ENCODE assay signal across 20 mouse cellular contexts in the genomic region with DNA sequence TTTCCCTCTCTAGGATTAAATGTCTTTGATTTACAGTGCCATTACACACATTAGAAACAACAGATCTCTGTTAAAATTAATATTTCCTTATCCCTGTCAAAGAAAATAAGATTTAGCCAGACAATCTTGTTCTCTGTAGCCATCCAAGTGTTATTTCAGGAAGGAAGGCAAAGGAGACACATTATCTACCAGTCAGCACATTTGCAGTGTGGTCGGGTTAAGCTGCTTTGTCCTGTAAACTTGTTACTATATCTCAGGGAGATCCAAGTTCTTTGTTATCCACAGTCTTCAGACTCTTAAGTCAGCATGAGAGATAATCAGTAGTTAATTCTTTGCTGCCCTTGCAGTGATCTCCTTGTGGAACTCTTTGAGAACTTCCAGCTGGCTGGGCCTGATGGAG. TPM values are rescaled to one million over a fixed set of nuclear protein-coding genes. Genes with fewer than 3 reads are reported as not detected.
"Had no signal": no experiment of that assay in that cellular context is flagged by ENCODE, and none has a peak within 500 bp of the region (broad histone marks: within the 10 kb centered on the region; RNA-seq: fewer than 3 reads in every experiment).

No protein-coding gene starts in this region.

- H3K27me3 ChIP-seq: lung, embryonic 15.5 days; megakaryocyte, embryonic 14.5 days; midbrain, embryonic 13.5 days; midbrain, embryonic 15.5 days; neural tube, embryonic 12.5 days; stomach, embryonic 15.5 days had no signal

- ATAC-seq: liver, postnatal 0 days; lung, postnatal 0 days; midbrain, embryonic 13.5 days; midbrain, embryonic 15.5 days had no signal

- H3K9ac ChIP-seq: liver, postnatal 0 days; lung, embryonic 15.5 days; midbrain, embryonic 13.5 days; midbrain, embryonic 15.5 days; neural tube, embryonic 12.5 days; stomach, embryonic 15.5 days had no signal

- DNase-seq: liver, postnatal 0 days; lung, adult 2 months; lung, postnatal 14 days; lung, postnatal 36 days; right cerebral cortex, postnatal 14 days; thymus, adult 2 months; thymus, postnatal 25 days; thymus, postnatal 4 days had no signal

- H3K4me3 ChIP-seq: lung, embryonic 15.5 days; megakaryocyte, embryonic 14.5 days; midbrain, embryonic 13.5 days; midbrain, embryonic 15.5 days; neural tube, embryonic 12.5 days; stomach, embryonic 15.5 days had no signal

- H3K27ac ChIP-seq: lung, embryonic 15.5 days; macrophage; midbrain, embryonic 13.5 days; midbrain, embryonic 15.5 days; neural tube, embryonic 12.5 days; stomach, embryonic 15.5 days; stomach, postnatal 0 days had no signal

- H3K4me2 ChIP-seq: lung, embryonic 15.5 days; midbrain, embryonic 13.5 days; midbrain, embryonic 15.5 days; neural tube, embryonic 12.5 days; stomach, embryonic 15.5 days had no signal

- H3K9me3 ChIP-seq: lung, embryonic 15.5 days; megakaryocyte, embryonic 14.5 days; midbrain, embryonic 13.5 days; midbrain, embryonic 15.5 days; neural tube, embryonic 12.5 days; stomach, embryonic 15.5 days had no signal

RNA-seq across cellular contexts. Expression of a gene that starts 25.2 kb away (rescaled TPM):
- total RNA-seq: megakaryocyte progenitor cell, adult 5-6 weeks; monocyte, adult 5-6 weeks; neutrophil, adult 5-6 weeks had no signal
- polyA plus RNA-seq: macrophage had no signal
